Mouse (Mus musculus) heart, embryonic 11.5 days (tissue): ENCODE results near the gene Nfkbid. TPM values are rescaled to one million over a fixed set of nuclear protein-coding genes. Genes with fewer than 3 reads are reported as not detected.
"Not testable (repeated sequence)": the region's sequence is repeated elsewhere in the genome, so short reads cannot be mapped to it uniquely, and the experiment has no call there.

Source experiments
- ATAC-seq: fragments of 200-750 bp; cut with Nextera tagmentation; replicated peaks from 2 replicates; pipeline ENCODE4 v1.8.0; 2017; ENCODE audit warnings: moderate library complexity; ENCODE audit not compliant: insufficient number of reproducible peaks, low FRiP score, low TSS enrichment
- H3K27ac ChIP-seq: fragments of 300-500 bp; sonication (generic); 2 replicates; pipeline ENCODE4 v1.5.1; 2014; ENCODE audit warnings: mild to moderate bottlenecking, low read depth, low read length
- H3K27me3 ChIP-seq: fragments of 300-500 bp; sonication (generic); 2 replicates; pipeline ENCODE4 v1.6.1; 2014; ENCODE audit warnings: mild to moderate bottlenecking, low read length, mixed read lengths; ENCODE audit not compliant: control insufficient read depth, insufficient read depth
- H3K36me3 ChIP-seq: fragments of 300-500 bp; sonication (generic); 2 replicates; pipeline ENCODE4 v1.6.1; 2014; ENCODE audit warnings: mild to moderate bottlenecking, low read length, moderate library complexity, mixed read lengths; ENCODE audit not compliant: control insufficient read depth, insufficient read depth
- H3K4me1 ChIP-seq: fragments of 300-500 bp; sonication (generic); 2 replicates; pipeline ENCODE4 v1.6.1; 2014; ENCODE audit warnings: low read length; ENCODE audit not compliant: control insufficient read depth, insufficient read depth
- H3K4me2 ChIP-seq: fragments of 300-500 bp; sonication (generic); 2 replicates; pipeline ENCODE4 v1.6.1; 2014; ENCODE audit warnings: mild to moderate bottlenecking, moderate library complexity
- H3K4me3 ChIP-seq: fragments of 300-500 bp; sonication (generic); 2 replicates; pipeline ENCODE4 v1.5.1; 2014; ENCODE audit warnings: low read depth, low read length
- H3K9ac ChIP-seq: fragments of 300-500 bp; sonication (generic); 2 replicates; pipeline ENCODE4 v1.6.1; 2014; ENCODE audit warnings: mild to moderate bottlenecking, low read depth, low read length, moderate library complexity
- H3K9me3 ChIP-seq: fragments of 300-500 bp; sonication (generic); replicated peaks from 2 replicates; pipeline ENCODE4 v1.6.1; 2016; ENCODE audit warnings: low read length; ENCODE audit not compliant: control insufficient read depth
- WGBS: fragments of 180-500 bp; shearing (Covaris S2); extraction: QIAGEN DNeasy Blood & Tissue Kit; methylation state at CpG from one replicate; pipeline ENCODE4 v1.1.7; 2014; ENCODE audit not compliant: insufficient replicate concordance; 5-methylcytosine and 5-hydroxymethylcytosine counted together
- polyA plus RNA-seq: library from polyadenylated mRNA; unstranded; fragments of >200 nt; fragmentation: Nextera tagmentation; extraction: Ambion mirVana; gene quantifications from 2 replicates; pipeline ENCODE4 v1.2.1, GENCODE M21; 2014

Nfkbid gene
- polyA plus RNA-seq, 1 experiment from 2014 or later: 1.0 TPM

DNA sequence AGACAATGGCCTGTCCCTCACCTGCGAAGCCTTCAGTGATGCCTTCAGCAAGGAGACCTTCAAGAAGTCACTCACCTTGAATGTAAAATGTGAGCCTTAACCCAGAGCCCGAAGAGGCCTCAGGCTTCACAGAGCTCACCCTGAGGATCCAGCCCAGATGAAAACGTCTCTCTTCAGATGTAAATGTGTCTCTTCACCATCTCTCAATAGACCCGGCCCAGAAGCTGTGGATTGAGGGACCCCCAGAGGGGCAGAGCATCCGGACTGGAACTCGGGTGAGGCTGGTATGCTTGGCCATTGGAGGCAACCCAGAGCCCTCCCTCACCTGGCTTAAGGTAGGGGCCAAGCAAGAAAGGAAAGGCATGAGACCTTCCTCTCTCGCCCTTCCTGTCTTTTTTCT, 42.0 kb downstream of the Nfkbid start:
- peaks cover 91% of the 10 kb centered on the region for H3K27me3 ChIP-seq
- no peaks in the 10 kb centered on the region for H3K36me3 ChIP-seq
- no peak overlapping the region for H3K27ac ChIP-seq
- H3K4me1 ChIP-seq: peaks cover 6% of the 10 kb centered on the region
- no peak overlapping the region for H3K4me3 ChIP-seq
- 28% methylated on average over 7 of the region's 7 CpGs for WGBS
- no peak overlapping the region for H3K4me2 ChIP-seq
- no peak for ATAC-seq
- no peaks in the 10 kb centered on the region for H3K9me3 ChIP-seq
- no peak overlapping the region for H3K9ac ChIP-seq

- H3K4me3 ChIP-seq: no peak overlapping the region
- no peak for ATAC-seq
- peaks cover 89% of the 10 kb centered on the region for H3K27me3 ChIP-seq
- no peak overlapping the region for H3K27ac ChIP-seq
- WGBS: 27% methylated on average over 4 of the region's 4 CpGs
- H3K4me1 ChIP-seq: peaks cover 6% of the 10 kb centered on the region
- H3K9me3 ChIP-seq: no peaks in the 10 kb centered on the region
- H3K36me3 ChIP-seq: no peaks in the 10 kb centered on the region
- H3K9ac ChIP-seq: no peak overlapping the region
- no peak overlapping the region for H3K4me2 ChIP-seq
Observed at GRCm38 (mm10) chr7:30463996-30464395, 42.5 kb downstream of the Nfkbid start.

DNA sequence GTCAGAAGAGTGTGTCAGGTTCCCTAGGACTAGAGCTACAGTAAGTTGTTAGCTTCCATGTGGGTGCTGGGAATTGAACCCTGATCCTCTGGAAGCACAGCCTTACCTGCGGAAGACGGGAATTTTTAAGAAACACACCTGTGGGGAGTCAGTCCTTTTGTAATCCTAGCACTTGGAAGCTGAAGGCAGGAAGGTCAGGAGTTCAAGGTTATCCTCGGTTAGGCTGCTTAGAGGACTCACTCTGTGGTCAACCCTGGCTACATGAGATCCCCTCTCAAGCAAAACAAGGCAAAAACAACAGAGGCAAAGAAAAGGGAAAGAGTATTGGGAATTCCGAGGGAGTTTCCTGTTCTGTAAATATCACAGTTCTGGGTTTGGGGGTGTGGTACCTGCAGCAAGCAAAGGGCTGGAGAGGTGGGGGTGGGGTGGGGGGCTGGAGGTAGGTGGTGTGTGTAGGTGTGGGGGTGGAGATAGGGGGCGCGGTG, 43.3 kb downstream of the Nfkbid start:
- H3K27me3 ChIP-seq: peaks cover 81% of the 10 kb centered on the region
- ATAC-seq: no peak
- no peak overlapping the region for H3K27ac ChIP-seq
- H3K4me1 ChIP-seq: peaks cover 6% of the 10 kb centered on the region
- no peak overlapping the region for H3K4me2 ChIP-seq
- no peak overlapping the region for H3K9ac ChIP-seq
- WGBS: 11% methylated on average over 5 of the region's 6 CpGs
- H3K9me3 ChIP-seq: no peaks in the 10 kb centered on the region
- no peaks in the 10 kb centered on the region for H3K36me3 ChIP-seq
- H3K4me3 ChIP-seq: no peak overlapping the region

DNA sequence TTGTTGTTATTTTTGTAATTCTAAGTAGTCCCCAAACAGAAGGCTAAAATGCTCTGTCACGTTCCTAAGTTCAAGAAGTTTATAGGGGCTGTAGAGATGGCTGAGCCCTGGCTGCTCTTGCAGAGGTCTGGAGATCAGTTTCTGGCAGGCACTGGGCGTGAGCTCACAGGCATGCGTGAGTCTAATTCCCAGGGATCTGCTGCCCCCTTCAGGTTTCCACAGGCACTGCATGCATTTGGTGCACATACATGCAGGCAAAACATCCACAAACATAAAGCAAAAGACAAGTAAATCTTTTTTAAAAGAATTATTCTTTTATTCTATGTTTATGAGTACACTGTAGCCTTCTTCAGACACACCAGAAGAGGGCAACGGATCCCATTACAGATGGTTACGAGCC, 50.9 kb downstream of the Nfkbid start:
- Histone ChIP-seq H3K27ac (no peak overlapping the region), H3K36me3 (no peaks in the 10 kb centered on the region), H3K27me3 (peaks cover 9% of the 10 kb centered on the region), H3K9ac (no peak overlapping the region), H3K4me3 (no peak overlapping the region), H3K4me2 (no peak overlapping the region), H3K9me3 (no peaks in the 10 kb centered on the region), H3K4me1 (peaks cover 2% of the 10 kb centered on the region)
- ATAC-seq: no peak
- WGBS: 44% methylated on average over 5 of the region's 5 CpGs

- ATAC-seq: no peak
- no peak overlapping the region for H3K4me2 ChIP-seq
- H3K4me1 ChIP-seq: no peaks in the 10 kb centered on the region
- peaks cover 3% of the 10 kb centered on the region; the same call in 1 of the 2 replicates for H3K27me3 ChIP-seq
- no peak overlapping the region for H3K9ac ChIP-seq
- H3K36me3 ChIP-seq: no peaks in the 10 kb centered on the region
- WGBS: 68% methylated on average over 4 of the region's 4 CpGs
- H3K4me3 ChIP-seq: no peak overlapping the region
- H3K9me3 ChIP-seq: no peaks in the 10 kb centered on the region
- H3K27ac ChIP-seq: no peak overlapping the region
Observed at GRCm38 (mm10) chr7:30474999-30475398, 53.5 kb downstream of the Nfkbid start.

GRCm38 (mm10) chr7:30476136-30476535, 54.6 kb downstream of the Nfkbid start:
- not testable (repeated sequence) for ATAC-seq

DNA sequence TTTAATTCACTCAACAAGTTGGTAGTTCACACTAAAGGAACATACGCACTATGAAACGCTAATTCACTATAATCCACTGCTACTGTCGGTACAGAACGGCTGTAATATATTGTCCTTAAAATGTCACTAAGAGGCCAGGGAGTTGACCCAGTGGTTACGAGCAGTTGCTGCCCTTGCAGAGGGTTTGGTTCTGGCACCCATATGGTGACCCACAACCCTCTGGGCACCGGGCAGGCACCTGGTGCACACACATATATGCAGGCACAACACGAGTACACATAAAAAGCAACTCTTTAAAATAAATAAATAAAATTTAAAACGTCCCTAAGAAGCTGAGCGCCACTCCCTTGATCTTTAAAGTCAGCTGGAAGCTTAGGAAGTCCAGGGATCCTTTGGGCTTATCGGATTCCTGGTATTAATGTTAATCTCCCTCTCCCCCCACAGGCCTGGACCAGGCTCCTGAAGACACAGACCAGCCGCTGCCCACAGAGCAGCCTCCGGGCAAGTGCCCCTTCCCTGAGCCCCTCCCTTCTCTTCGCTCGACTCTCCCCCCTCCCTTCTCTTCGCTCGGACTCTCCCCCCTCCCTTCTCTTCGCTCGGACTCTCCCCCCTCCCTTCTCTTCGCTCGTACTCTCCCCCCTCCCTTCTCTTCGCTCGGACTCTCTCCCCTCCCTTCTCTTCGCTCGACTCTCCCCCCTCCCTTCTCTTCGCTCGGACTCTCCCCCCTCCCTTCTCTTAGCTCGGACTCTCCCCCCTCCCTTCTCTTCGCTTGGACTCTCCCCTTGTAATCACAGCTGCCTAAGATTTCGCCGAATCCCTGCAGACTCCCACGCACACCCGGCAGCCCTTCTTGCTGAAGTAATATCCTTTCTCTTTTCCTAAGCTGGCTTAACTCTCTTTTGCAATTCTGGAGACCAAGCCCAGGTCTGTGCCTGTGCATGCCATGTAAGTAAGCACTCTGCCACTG, 56.2 kb downstream of the Nfkbid start:
- peak overlapping the region; percentile 26 for H3K4me3 ChIP-seq
- ATAC-seq: no peak
- H3K4me2 ChIP-seq: peak overlapping the region; percentile 55
- H3K9ac ChIP-seq: no peak overlapping the region
- H3K36me3 ChIP-seq: no peaks in the 10 kb centered on the region
- no peak overlapping the region for H3K27ac ChIP-seq
- H3K27me3 ChIP-seq: peaks cover 8% of the 10 kb centered on the region
- whole genome bisulfite sequencing: 10% methylated on average over 29 of the region's 32 CpGs
- no peaks in the 10 kb centered on the region for H3K4me1 ChIP-seq
- H3K9me3 ChIP-seq: no peaks in the 10 kb centered on the region

More at GRCm38 (mm10) chr7:30476136-30476535, 54.6 kb downstream of the Nfkbid start:
- not testable (repeated sequence) for H3K9ac ChIP-seq, H3K27me3 ChIP-seq, H3K9me3 ChIP-seq, H3K4me1 ChIP-seq, H3K36me3 ChIP-seq, H3K4me2 ChIP-seq, H3K27ac ChIP-seq, H3K4me3 ChIP-seq
- WGBS: 86% methylated on average over 7 of the region's 7 CpGs
